Mouse (Mus musculus): ENCODE measurements around the gene Pcnx3.

Pcnx3 gene

GRCm38 (mm10) chr19:5641021-5641420, 47.7 kb downstream of the Pcnx3 start:
- WGBS = 91% methylated on average over 17 of the region's 17 CpGs

GRCm38 (mm10) chr19:5640339-5640738, 48.4 kb downstream of the Pcnx3 start:
- 81% methylated on average over 9 of the region's 9 CpGs for WGBS

- WGBS = 87% methylated on average over 18 of the region's 18 CpGs
Measured at GRCm38 (mm10) chr19:5638416-5639005, 50.2 kb downstream of the Pcnx3 start.

GRCm38 (mm10) chr19:5637069-5638047, 51.4 kb downstream of the Pcnx3 start, which contains the start of gene Rela:
Gene Rela, plus strand, starts transcription at chr19:5637483.
- WGBS = under 1% methylated on average over 108 of the region's 109 CpGs

- 18% methylated on average over 12 of the region's 12 CpGs for WGBS
Measured at GRCm38 (mm10) chr19:5636571-5637041, 52.1 kb downstream of the Pcnx3 start.

GRCm38 (mm10) chr19:5636036-5636570, 52.6 kb downstream of the Pcnx3 start:
- WGBS = 72% methylated on average over 7 of the region's 7 CpGs

- 85% methylated on average over 9 of the region's 9 CpGs for WGBS
Measured at GRCm38 (mm10) chr19:5632120-5632519, 56.6 kb downstream of the Pcnx3 start.

- 84% methylated on average over 8 of the region's 8 CpGs for WGBS
Measured at GRCm38 (mm10) chr19:5625311-5625710, 63.4 kb downstream of the Pcnx3 start.

- 80% methylated on average over 5 of the region's 5 CpGs for WGBS
Measured at GRCm38 (mm10) chr19:5621884-5622283, 66.8 kb downstream of the Pcnx3 start.

GRCm38 (mm10) chr19:5620007-5620406, 68.7 kb downstream of the Pcnx3 start:
- WGBS = 87% methylated on average over 4 of the region's 4 CpGs

GRCm38 (mm10) chr19:5614953-5615352, 73.8 kb downstream of the Pcnx3 start:
- WGBS = 40% methylated on average over 2 of the region's 2 CpGs
